Mouse (Mus musculus) thymus, adult 2 months (tissue): ENCODE data around the gene Ralgds. TPM values are rescaled to one million over a fixed set of nuclear protein-coding genes. Genes with fewer than 3 reads are reported as not detected.

Experiments
- DNase-seq: peaks from one replicate; pipeline ENCODE4 v3.0.0; 2021
- H3K27ac ChIP-seq: fragments of 200-500 bp; 2 replicates; pipeline ENCODE4 v1.5.1; 2012; ENCODE audit warnings: low read length, control low read depth; ENCODE audit not compliant: control insufficient read depth, insufficient read depth
- H3K27me3 ChIP-seq: fragments of 200-500 bp; 2 replicates; pipeline ENCODE4 v1.6.1; 2012; ENCODE audit warnings: mild to moderate bottlenecking, low read length, moderate library complexity, mixed read lengths; ENCODE audit not compliant: control insufficient read depth, insufficient read depth
- H3K36me3 ChIP-seq: fragments of 200-500 bp; 2 replicates; pipeline ENCODE4 v1.6.1; 2012; ENCODE audit warnings: mild to moderate bottlenecking, low read length, moderate library complexity; ENCODE audit not compliant: control insufficient read depth, insufficient read depth
- H3K4me1 ChIP-seq: fragments of 200-500 bp; replicated peaks from 2 replicates; pipeline ENCODE4 v1.6.1; 2012; ENCODE audit warnings: low read length; ENCODE audit not compliant: control insufficient read depth, insufficient read depth
- H3K4me3 ChIP-seq: fragments of 200-500 bp; 2 replicates; pipeline ENCODE4 v1.5.1; 2012; ENCODE audit warnings: mild to moderate bottlenecking, low read length, control low read depth, moderate library complexity; ENCODE audit not compliant: control insufficient read depth, insufficient read depth
- CTCF ChIP-seq: fragments of 200-500 bp; IDR thresholded peaks from 2 replicates; pipeline ENCODE4 v1.5.1; 2012; ENCODE audit warnings: mild to moderate bottlenecking, control low read depth, low read length, moderate library complexity, borderline replicate concordance; ENCODE audit not compliant: control insufficient read depth, poor library complexity, insufficient read depth; ENCODE audit errors: extremely low read depth
- POLR2A ChIP-seq: fragments of 200-500 bp; IDR thresholded peaks from 2 replicates; pipeline ENCODE4 v1.6.1; 2012; ENCODE audit warnings: mild to moderate bottlenecking, low read length, control low read depth, moderate library complexity; ENCODE audit not compliant: control insufficient read depth, poor library complexity, insufficient read depth; ENCODE audit errors: extremely low read depth
- WGBS: fragments of 180-500 bp; shearing (Covaris S2); methylation state at CpG from one replicate; pipeline ENCODE4 v1.1.7; 2018; 5-methylcytosine and 5-hydroxymethylcytosine counted together
- polyA plus RNA-seq: library from polyadenylated mRNA; depleted of rRNA; stranded (reverse); fragments of >200 nt; gene quantifications from 2 replicates; pipeline ENCODE4 v1.2.3, GENCODE M21; 2012

Gene Ralgds
- polyA plus RNA-seq, 1 experiment: 51.6 TPM

DNA sequence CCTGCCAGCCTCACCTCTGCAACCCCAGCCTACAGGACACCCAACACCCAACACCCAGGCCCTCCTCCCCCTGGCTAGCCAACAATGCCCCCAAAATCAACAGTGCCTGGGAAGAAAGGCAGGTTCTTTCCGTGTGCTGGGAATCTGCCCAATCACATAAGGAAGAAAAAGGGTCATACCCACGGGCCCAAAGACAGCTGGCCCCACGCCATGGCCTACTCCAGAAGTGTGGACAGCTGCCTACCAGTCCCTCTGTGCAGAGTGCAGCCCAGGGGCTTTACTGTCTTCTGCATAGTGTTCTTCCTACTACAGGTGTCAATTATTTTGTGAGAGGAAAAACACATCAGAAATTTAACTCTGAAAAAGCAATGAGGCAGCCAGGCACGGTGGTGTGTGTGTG lies 62.4 kb downstream of the Ralgds start:
- TF ChIP-seq CTCF: no peak
- TF ChIP-seq POLR2A: no peak
- WGBS: 92% methylated on average over 4 of the region's 4 CpGs
- peaks cover 43% of the 10 kb centered on the region for H3K36me3 ChIP-seq

DNA sequence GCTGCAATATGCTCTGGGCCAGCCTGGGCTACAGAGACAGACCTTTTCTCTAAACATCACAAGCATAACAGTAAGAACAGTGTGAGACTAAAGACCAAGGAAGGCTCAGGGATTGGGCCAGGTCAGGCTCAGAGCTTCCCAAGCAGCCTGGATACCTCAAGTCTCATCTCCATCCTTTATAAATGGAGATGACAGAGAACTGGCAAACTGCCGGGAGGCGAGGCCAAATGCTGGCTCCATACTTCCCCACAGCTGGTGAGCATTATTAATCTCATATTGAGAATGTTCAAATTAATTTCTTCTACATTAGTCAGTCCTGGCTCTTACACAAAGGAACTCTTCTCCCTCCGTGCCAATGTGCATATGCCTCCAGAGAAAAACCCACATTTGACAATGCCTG lies 63.9 kb downstream of the Ralgds start:
- Histone ChIP-seq H3K4me1 (no peaks in the 10 kb centered on the region), H3K27me3 (no peaks in the 10 kb centered on the region), H3K36me3 (peaks cover 32% of the 10 kb centered on the region), H3K4me3 (no peak overlapping the region), H3K27ac (no peak overlapping the region)
- no peak for DNase-seq
- TF ChIP-seq CTCF (no peak), POLR2A (no peak)
- 95% methylated on average over 3 of the region's 3 CpGs for WGBS

More for the DNA sequence above, 62.4 kb downstream of the Ralgds start:
- H3K4me3 ChIP-seq: no peak overlapping the region
- no peaks in the 10 kb centered on the region for H3K27me3 ChIP-seq
- no peak overlapping the region for H3K27ac ChIP-seq
- H3K4me1 ChIP-seq: no peaks in the 10 kb centered on the region
- no peak for DNase-seq

DNA sequence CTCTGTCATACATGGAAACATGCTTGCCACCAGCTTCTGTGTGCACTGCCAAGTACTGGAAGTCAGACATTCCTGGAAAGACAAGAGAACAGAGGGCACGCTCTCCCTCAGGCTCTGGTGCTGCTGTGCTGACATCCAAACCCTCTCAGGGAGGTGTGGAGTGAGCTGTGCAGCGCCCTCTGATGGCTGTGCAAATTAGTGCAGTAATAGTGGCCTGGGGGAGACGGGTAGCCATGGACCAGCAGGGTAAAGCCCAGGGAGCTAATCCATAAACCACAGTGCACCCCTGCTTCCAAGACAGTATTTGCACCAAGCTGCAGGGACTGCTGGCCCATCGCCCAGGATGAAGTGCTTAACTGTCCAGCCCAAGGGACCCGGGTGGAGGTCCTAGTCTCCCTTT lies 65.1 kb downstream of the Ralgds start:
- peaks cover 4% of the 10 kb centered on the region; the same call in 1 of the 2 replicates for H3K4me1 ChIP-seq
- DNase-seq: peak; percentile 42
- no peaks in the 10 kb centered on the region for H3K27me3 ChIP-seq
- 85% methylated on average over 5 of the region's 5 CpGs for WGBS
- H3K36me3 ChIP-seq: peaks cover 24% of the 10 kb centered on the region
- H3K4me3 ChIP-seq: no peak overlapping the region
- peak; percentile 47; the same call in 1 of the 2 replicates for TF ChIP-seq CTCF
- no peak for TF ChIP-seq POLR2A
- H3K27ac ChIP-seq: no peak overlapping the region

DNA sequence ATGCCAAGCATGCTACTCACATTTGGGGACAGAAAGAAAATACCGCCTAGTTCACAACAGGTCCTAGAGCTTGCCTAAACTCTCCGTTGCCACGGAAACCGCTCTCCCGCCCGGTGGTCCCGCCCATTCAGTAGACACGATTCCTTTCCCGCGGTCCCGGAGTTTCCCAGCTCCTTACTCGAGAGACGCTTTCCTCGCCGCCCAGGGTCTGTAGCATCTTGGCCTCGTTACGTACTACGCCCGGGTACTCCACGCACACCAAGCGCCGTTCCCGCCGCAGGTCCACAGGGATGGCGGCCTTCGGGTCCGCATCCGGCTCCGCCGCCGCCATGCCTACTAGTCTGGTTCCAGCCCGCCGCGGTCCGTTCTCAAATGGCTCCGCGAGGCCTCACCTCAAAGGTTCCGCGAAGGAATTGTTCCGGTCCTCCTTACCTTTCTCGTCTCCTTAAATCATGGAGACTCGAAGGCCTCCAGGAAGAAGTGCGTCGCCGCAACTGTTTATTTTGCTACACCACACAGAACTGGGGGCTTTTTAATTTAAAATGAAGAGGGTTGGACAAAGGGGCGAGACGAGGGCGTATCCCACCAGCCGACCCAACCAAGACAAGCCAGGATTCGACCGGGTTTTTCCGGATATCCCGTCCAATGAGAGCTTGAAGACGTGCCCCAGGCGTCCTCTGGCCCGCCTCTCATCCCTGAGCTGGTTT lies 69.9 kb downstream of the Ralgds start:
- H3K4me1 ChIP-seq: peaks cover 4% of the 10 kb centered on the region; the same call in 1 of the 2 replicates
- whole genome bisulfite sequencing: under 1% methylated on average over 56 of the region's 56 CpGs

DNA sequence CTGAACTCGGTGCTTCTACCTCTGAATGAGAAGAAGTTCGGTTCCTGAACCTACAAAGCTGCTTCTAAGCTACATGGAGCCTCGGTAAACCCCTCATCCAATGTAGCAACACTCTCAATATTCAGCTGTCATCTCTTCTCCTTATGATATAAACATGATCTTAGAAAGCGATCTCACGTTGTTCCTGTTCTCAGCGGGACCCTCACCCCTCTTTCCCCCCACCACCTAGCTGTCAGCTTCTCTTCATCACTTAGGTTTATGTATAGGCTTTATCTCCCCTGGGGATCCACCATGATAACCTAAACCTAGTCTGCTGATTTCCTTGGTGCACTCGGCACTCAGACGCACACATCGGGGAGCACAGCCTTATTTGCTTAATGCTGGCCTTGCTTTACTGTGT lies 70.7 kb downstream of the Ralgds start, which contains the start of gene Gtf3c5:
Gene Gtf3c5 (minus strand): TSS at position 101 of the 400 bp plus-strand sequence.
- peak within 1 kb of the TSS; percentile 91 for H3K4me3 ChIP-seq
- TF ChIP-seq CTCF (no peak), POLR2A (no peak)
- peaks cover 4% of the 10 kb centered on the region; the same call in 1 of the 2 replicates for H3K4me1 ChIP-seq
- peaks cover 5% of the 10 kb centered on the region; the same call in 1 of the 2 replicates for H3K36me3 ChIP-seq
- peak within 1 kb of the TSS; percentile 51; the same call in 1 of the 2 replicates for H3K27ac ChIP-seq
- WGBS: 86% methylated on average over 9 of the region's 9 CpGs
- H3K27me3 ChIP-seq: no peaks in the 10 kb centered on the region
- DNase-seq: no peak

More for the DNA sequence above, 69.9 kb downstream of the Ralgds start:
- TF ChIP-seq POLR2A (peak; percentile 13; the same call in 1 of the 2 replicates), CTCF (no peak)
- DNase-seq: peak; percentile 87
- H3K36me3 ChIP-seq: peaks cover 6% of the 10 kb centered on the region; the same call in 1 of the 2 replicates
- peak overlapping the region; percentile 91 for H3K4me3 ChIP-seq
- H3K27me3 ChIP-seq: no peaks in the 10 kb centered on the region
- H3K27ac ChIP-seq: peak overlapping the region; percentile 51; the same call in 1 of the 2 replicates

DNA sequence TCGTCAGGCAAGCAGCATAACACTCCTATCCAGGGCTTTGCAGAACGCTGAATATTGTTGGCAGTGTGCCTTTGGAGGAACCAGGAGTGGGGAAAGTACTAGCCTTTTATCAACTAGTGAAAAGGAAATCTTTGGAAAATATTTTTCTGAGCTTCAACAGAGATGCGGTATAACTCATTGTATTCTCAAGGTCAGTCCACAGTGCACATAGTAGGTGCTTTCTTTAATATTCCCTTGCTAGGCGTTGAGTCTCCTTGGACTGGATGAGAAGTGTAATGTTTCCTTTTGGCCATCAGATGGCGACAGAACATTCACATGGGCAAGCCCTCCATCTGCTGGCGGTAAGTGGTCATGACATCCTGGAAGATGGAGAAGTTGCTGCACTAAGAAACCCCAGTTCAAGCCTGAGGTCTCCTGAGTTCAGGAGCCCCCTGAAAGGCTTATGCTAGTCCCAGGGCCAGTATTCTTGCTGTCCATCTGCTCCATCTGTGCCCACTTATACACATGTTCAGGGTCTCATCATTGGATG lies 72.2 kb downstream of the Ralgds start:
- H3K4me1 ChIP-seq: peaks cover 4% of the 10 kb centered on the region; the same call in 1 of the 2 replicates
- WGBS: 19% methylated on average over 6 of the region's 6 CpGs
- TF ChIP-seq POLR2A (no peak), CTCF (peak; percentile 43; the same call in 1 of the 2 replicates)

More for the DNA sequence above, 72.2 kb downstream of the Ralgds start:
- Histone ChIP-seq H3K4me3 (no peak overlapping the region), H3K27ac (no peak overlapping the region), H3K27me3 (no peaks in the 10 kb centered on the region), H3K36me3 (no peaks in the 10 kb centered on the region)
- DNase-seq: peak; percentile 82
